Mouse (Mus musculus): ENCODE data around the gene Tmem247.

GRCm38 (mm10) chr17:86942112-86942511 is 25.0 kb downstream of the Tmem247 start:
- TF ChIP-seq CTCF (IDR thresholded peaks at IDR 0.05; ENCODE audit: low read depth) = no peak
- TF ChIP-seq EP300 (optimal IDR thresholded peaks at IDR 0.05) = no peak

Measured in stomach, postnatal 0 days (tissue).